Mouse (Mus musculus) stomach, embryonic 14.5 days (tissue): ENCODE results near the gene Gm10974. TPM values are rescaled to one million over a fixed set of nuclear protein-coding genes. Genes with fewer than 3 reads are reported as not detected.

Experiments
- ATAC-seq: fragments of 200-750 bp; cut with Nextera tagmentation; 2 replicates; pipeline ENCODE4 v1.8.0; 2017; ENCODE audit warnings: low read depth, moderate TSS enrichment; ENCODE audit not compliant: insufficient number of reproducible peaks, insufficient read depth, low FRiP score
- H3K27ac ChIP-seq: fragments of 300-500 bp; sonication (generic); 2 replicates; pipeline ENCODE4 v1.5.1; 2014; ENCODE audit warnings: mild to moderate bottlenecking, low read length, moderate library complexity, mixed read lengths
- H3K27me3 ChIP-seq: fragments of 300-500 bp; sonication (generic); 2 replicates; pipeline ENCODE4 v1.6.1; 2014; ENCODE audit warnings: low read length, control low read depth, mixed read lengths; ENCODE audit not compliant: control insufficient read depth, insufficient read depth
- H3K36me3 ChIP-seq: fragments of 300-500 bp; sonication (generic); 2 replicates; pipeline ENCODE4 v1.6.1; 2014; ENCODE audit warnings: mild to moderate bottlenecking, control low read depth, low read length, moderate library complexity, mixed read lengths; ENCODE audit not compliant: control insufficient read depth, insufficient read depth
- H3K4me1 ChIP-seq: fragments of 300-500 bp; sonication (generic); 2 replicates; pipeline ENCODE4 v1.6.1; 2014; ENCODE audit warnings: low read length, control low read depth, mixed read lengths; ENCODE audit not compliant: control insufficient read depth, insufficient read depth
- H3K4me2 ChIP-seq: fragments of 300-500 bp; sonication (generic); replicated peaks from 2 replicates; pipeline ENCODE4 v1.6.1; 2014; ENCODE audit warnings: low read depth, low read length, control low read depth
- H3K4me3 ChIP-seq: fragments of 300-500 bp; sonication (generic); 2 replicates; pipeline ENCODE4 v1.5.1; 2014; ENCODE audit warnings: low read depth, low read length, control low read depth
- H3K9ac ChIP-seq: fragments of 300-500 bp; sonication (generic); replicated peaks from 2 replicates; pipeline ENCODE4 v1.6.1; 2014; ENCODE audit warnings: low read depth, mild to moderate bottlenecking, control low read depth, low read length, moderate library complexity, mixed read lengths
- H3K9me3 ChIP-seq: fragments of 300-500 bp; sonication (generic); 2 replicates; pipeline ENCODE4 v1.6.1; 2016; ENCODE audit warnings: low read depth, low read length, control low read depth; ENCODE audit not compliant: control insufficient read depth
- WGBS: fragments of 180-500 bp; shearing (Covaris S2); extraction: QIAGEN DNeasy Blood & Tissue Kit; methylation state at CpG from one replicate; pipeline ENCODE4 v1.1.7; 2014; 5-methylcytosine and 5-hydroxymethylcytosine counted together
- polyA plus RNA-seq: library from polyadenylated mRNA; unstranded; fragments of >200 nt; fragmentation: Nextera tagmentation; extraction: Ambion mirVana; gene quantifications from 2 replicates; pipeline ENCODE4 v1.2.1, GENCODE M21; 2014

Gene Gm10974
- polyA plus RNA-seq, 1 experiment from 2014 or later, result not detected

GRCm38 (mm10) chr7:66348588-66348987 is 17.1 kb upstream of the Gm10974 start:
- Histone ChIP-seq H3K9ac (no peak overlapping the region), H3K36me3 (no peaks in the 10 kb centered on the region), H3K27ac (no peak overlapping the region), H3K27me3 (no peaks in the 10 kb centered on the region), H3K9me3 (no peaks in the 10 kb centered on the region), H3K4me1 (peaks cover 9% of the 10 kb centered on the region; the same call in 1 of the 2 replicates), H3K4me2 (no peak overlapping the region), H3K4me3 (no peak overlapping the region)
- 83% methylated on average over 10 of the region's 10 CpGs for WGBS
- no peak for ATAC-seq

- no peak overlapping the region for H3K9ac ChIP-seq
- no peaks in the 10 kb centered on the region for H3K27me3 ChIP-seq
- no peak overlapping the region for H3K4me3 ChIP-seq
- 44% methylated on average over 11 of the region's 11 CpGs for WGBS
- H3K4me2 ChIP-seq, result no peak overlapping the region
- H3K36me3 ChIP-seq, result no peaks in the 10 kb centered on the region
- H3K27ac ChIP-seq, result no peak overlapping the region
- no peaks in the 10 kb centered on the region for H3K9me3 ChIP-seq
- ATAC-seq, result no peak
- H3K4me1 ChIP-seq, result peaks cover 9% of the 10 kb centered on the region; the same call in 1 of the 2 replicates
Observed at GRCm38 (mm10) chr7:66349670-66350069, 16.0 kb upstream of the Gm10974 start.

GRCm38 (mm10) chr7:66351074-66351473 is 14.6 kb upstream of the Gm10974 start:
- peaks cover 9% of the 10 kb centered on the region; the same call in 1 of the 2 replicates for H3K4me1 ChIP-seq

DNA sequence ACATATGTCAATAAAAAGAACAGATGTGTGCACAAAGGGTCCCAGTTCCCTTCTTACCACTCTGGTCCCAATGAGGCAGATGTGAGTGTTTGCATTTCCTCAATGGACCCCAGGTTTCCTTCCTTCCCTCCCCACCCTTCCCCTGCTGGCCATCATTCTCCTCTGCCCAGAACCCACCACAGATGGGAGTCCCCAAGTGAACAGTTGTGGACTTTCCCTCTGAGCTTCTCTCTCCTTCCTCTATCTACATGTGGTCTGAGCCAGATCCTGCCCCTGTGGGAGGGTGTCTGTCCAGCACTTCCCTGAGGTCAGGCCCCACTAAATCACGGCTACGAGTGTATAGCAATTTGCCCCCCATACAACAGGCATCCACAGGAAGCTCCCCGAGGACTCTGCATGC is 10.8 kb upstream of the Gm10974 start:
- WGBS, result 40% methylated on average over 3 of the region's 3 CpGs
- Histone ChIP-seq H3K27me3 (no peaks in the 10 kb centered on the region), H3K4me1 (0 out of 2 replicates have a peak, but pooled peaks cover 1% of the 10 kb centered on the region), H3K9me3 (no peaks in the 10 kb centered on the region), H3K4me3 (no peak overlapping the region), H3K9ac (no peak overlapping the region), H3K36me3 (no peaks in the 10 kb centered on the region; the same call in 1 of the 2 replicates), H3K4me2 (no peak overlapping the region), H3K27ac (no peak overlapping the region)
- no peak for ATAC-seq

More at GRCm38 (mm10) chr7:66351074-66351473, 14.6 kb upstream of the Gm10974 start:
- H3K4me3 ChIP-seq, result no peak overlapping the region
- no peak overlapping the region for H3K27ac ChIP-seq
- H3K4me2 ChIP-seq, result no peak overlapping the region
- no peaks in the 10 kb centered on the region for H3K36me3 ChIP-seq
- ATAC-seq, result no peak
- WGBS, result 88% methylated on average over 4 of the region's 4 CpGs
- H3K9ac ChIP-seq, result no peak overlapping the region
- H3K9me3 ChIP-seq, result no peaks in the 10 kb centered on the region
- H3K27me3 ChIP-seq, result no peaks in the 10 kb centered on the region

- H3K27ac ChIP-seq, result no peak overlapping the region
- peaks cover 3% of the 10 kb centered on the region; the same call in 1 of the 2 replicates for H3K36me3 ChIP-seq
- no peaks in the 10 kb centered on the region for H3K9me3 ChIP-seq
- H3K4me2 ChIP-seq, result no peak overlapping the region
- 84% methylated on average over 8 of the region's 8 CpGs for WGBS
- H3K4me3 ChIP-seq, result no peak overlapping the region
- no peaks in the 10 kb centered on the region for H3K4me1 ChIP-seq
- no peak overlapping the region for H3K9ac ChIP-seq
- H3K27me3 ChIP-seq, result no peaks in the 10 kb centered on the region
- ATAC-seq, result no peak
Observed at GRCm38 (mm10) chr7:66355791-66356522, 9.7 kb upstream of the Gm10974 start.

- Histone ChIP-seq H3K27ac (no peak overlapping the region), H3K36me3 (peaks cover 3% of the 10 kb centered on the region; the same call in 1 of the 2 replicates), H3K4me1 (no peaks in the 10 kb centered on the region), H3K9ac (no peak overlapping the region), H3K27me3 (no peaks in the 10 kb centered on the region), H3K9me3 (no peaks in the 10 kb centered on the region), H3K4me2 (no peak overlapping the region), H3K4me3 (no peak overlapping the region)
- ATAC-seq, result no peak
- 89% methylated on average over 3 of the region's 3 CpGs for WGBS
Observed at GRCm38 (mm10) chr7:66358461-66358860, 7.2 kb upstream of the Gm10974 start.

DNA sequence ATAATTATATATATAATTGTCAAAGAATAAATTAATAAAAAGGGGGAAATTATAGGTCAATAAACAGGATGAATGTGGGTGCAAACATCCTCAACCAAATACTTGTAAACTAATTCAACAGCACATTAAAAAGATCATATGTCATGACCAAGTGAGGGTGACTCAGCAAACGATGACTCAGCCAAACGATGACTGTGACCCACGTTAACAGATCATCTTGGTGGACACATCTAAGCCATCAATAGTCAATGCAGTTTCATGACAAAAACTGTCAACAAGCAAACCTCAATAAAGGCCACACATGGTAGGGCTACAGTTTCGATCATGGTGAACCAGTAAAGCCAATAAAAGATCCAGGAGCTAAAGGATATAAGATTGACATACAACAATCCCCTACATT is 6.7 kb upstream of the Gm10974 start:
- no peak overlapping the region for H3K27ac ChIP-seq
- no peak overlapping the region for H3K4me2 ChIP-seq
- H3K9ac ChIP-seq, result no peak overlapping the region
- peaks cover 3% of the 10 kb centered on the region; the same call in 1 of the 2 replicates for H3K36me3 ChIP-seq
- H3K4me1 ChIP-seq, result no peaks in the 10 kb centered on the region
- no peak overlapping the region for H3K4me3 ChIP-seq
- H3K9me3 ChIP-seq, result no peaks in the 10 kb centered on the region
- no peak for ATAC-seq
- no peaks in the 10 kb centered on the region for H3K27me3 ChIP-seq
- 84% methylated on average over 4 of the region's 4 CpGs for WGBS

DNA sequence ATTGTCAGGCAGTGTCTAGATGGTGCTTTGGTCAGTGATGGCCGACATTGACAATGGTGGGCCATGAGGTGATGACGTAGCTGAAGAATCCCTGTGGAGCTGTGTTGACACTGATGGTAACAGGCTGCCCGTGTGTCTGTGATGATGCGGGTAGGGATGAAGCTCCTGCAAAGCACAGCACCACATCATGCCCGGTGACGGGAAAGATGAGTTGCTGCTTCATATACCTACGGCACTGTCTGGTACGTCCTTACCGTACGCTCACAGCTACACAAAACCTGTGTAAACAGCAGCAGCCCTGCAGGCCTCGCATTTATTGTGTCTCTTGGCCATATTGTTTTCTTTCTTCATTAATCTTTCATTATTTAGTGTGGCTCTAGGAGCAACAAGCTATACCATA is 1.2 kb upstream of the Gm10974 start:
- no peak overlapping the region for H3K9ac ChIP-seq
- no peak overlapping the region for H3K4me3 ChIP-seq
- H3K27me3 ChIP-seq, result no peaks in the 10 kb centered on the region
- no peak overlapping the region for H3K27ac ChIP-seq
- H3K9me3 ChIP-seq, result no peaks in the 10 kb centered on the region
- H3K4me1 ChIP-seq, result no peaks in the 10 kb centered on the region
- no peak overlapping the region for H3K4me2 ChIP-seq
- peaks cover 3% of the 10 kb centered on the region; the same call in 1 of the 2 replicates for H3K36me3 ChIP-seq
- 91% methylated on average over 11 of the region's 11 CpGs for WGBS
- no peak for ATAC-seq
